Mouse (Mus musculus): ENCODE results near the gene Cnot4. TPM values are rescaled to one million over a fixed set of nuclear protein-coding genes. Genes with fewer than 3 reads are reported as not detected.
"Not testable (repeated sequence)": the region's sequence is repeated elsewhere in the genome, so short reads cannot be mapped to it uniquely, and the experiment has no call there.

The Cnot4 gene
- polyA plus RNA-seq (2015; fragmentation: Nextera tagmentation; extraction: Ambion mirVana), result 35.0 and 38.3 TPM in 2 replicates

- no peaks in the 10 kb centered on the region for H3K9me3 ChIP-seq
- peak; percentile 98 for ATAC-seq (ENCODE audit: low read depth)
- peak within 1 kb of the TSS; percentile 94 for H3K4me2 ChIP-seq
- H3K27me3 ChIP-seq, result no peaks in the 10 kb centered on the region
- H3K4me3 ChIP-seq, result peak within 1 kb of the TSS; percentile 89
- no peaks in the 10 kb centered on the region for H3K36me3 ChIP-seq
- H3K4me1 ChIP-seq (replicated peaks), result peaks cover 31% of the 10 kb centered on the region
- H3K9ac ChIP-seq, result peak within 1 kb of the TSS; percentile 90
- peak within 1 kb of the TSS; percentile 94 for H3K27ac ChIP-seq (replicated peaks)
- under 1% methylated on average over 55 of the region's 55 CpGs for WGBS
Observed at GRCm38 (mm10) chr6:35133579-35134488, at the start of gene Cnot4. Cnot4 (minus strand) TSS chr6:35133724.

GRCm38 (mm10) chr6:35179299-35179698, 45.8 kb upstream of the Cnot4 start:
- H3K4me1 ChIP-seq (replicated peaks), result peaks cover 11% of the 10 kb centered on the region
- ATAC-seq (ENCODE audit: low read depth); H3K4me2 ChIP-seq; H3K27me3 ChIP-seq; H3K9me3 ChIP-seq; H3K4me3 ChIP-seq; H3K36me3 ChIP-seq; H3K9ac ChIP-seq; H3K27ac ChIP-seq (replicated peaks): not testable (repeated sequence)
- WGBS, result 93% methylated on average over 3 of the region's 3 CpGs

- peak overlapping the region; percentile 84 for H3K4me2 ChIP-seq
- no peaks in the 10 kb centered on the region for H3K9me3 ChIP-seq
- peaks cover 11% of the 10 kb centered on the region for H3K4me1 ChIP-seq (replicated peaks)
- H3K27ac ChIP-seq (replicated peaks), result peak overlapping the region; percentile 98
- peak; percentile 87 for ATAC-seq (ENCODE audit: low read depth)
- no peaks in the 10 kb centered on the region for H3K36me3 ChIP-seq
- H3K9ac ChIP-seq, result peak overlapping the region; percentile 90
- under 1% methylated on average over 69 of the region's 69 CpGs for WGBS
- H3K4me3 ChIP-seq, result peak overlapping the region; percentile 78
- H3K27me3 ChIP-seq, result no peaks in the 10 kb centered on the region
Observed at GRCm38 (mm10) chr6:35177650-35178272, 44.2 kb upstream of the Cnot4 start.

- Histone ChIP-seq H3K36me3 (no peaks in the 10 kb centered on the region), H3K4me2 (peak within 1 kb of the TSS; percentile 84), H3K27ac (replicated peaks) (peak within 1 kb of the TSS; percentile 98), H3K9ac (peak within 1 kb of the TSS; percentile 90), H3K4me3 (peak within 1 kb of the TSS; percentile 78), H3K9me3 (no peaks in the 10 kb centered on the region), H3K4me1 (replicated peaks) (peaks cover 11% of the 10 kb centered on the region), H3K27me3 (no peaks in the 10 kb centered on the region)
- WGBS, result 4% methylated on average over 34 of the region's 34 CpGs
- ATAC-seq (ENCODE audit: low read depth), result peak; percentile 96
Observed at GRCm38 (mm10) chr6:35176979-35177649, 43.6 kb upstream of the Cnot4 start, which contains the start of gene Nup205. Nup205 (plus strand) TSS chr6:35177421.

- no peak overlapping the region for H3K4me2 ChIP-seq
- ATAC-seq (ENCODE audit: low read depth), result no peak
- H3K4me3 ChIP-seq, result no peak overlapping the region
- H3K36me3 ChIP-seq, result no peaks in the 10 kb centered on the region
- no peaks in the 10 kb centered on the region for H3K9me3 ChIP-seq
- H3K27ac ChIP-seq (replicated peaks), result no peak overlapping the region
- no peaks in the 10 kb centered on the region for H3K27me3 ChIP-seq
- 82% methylated on average over 4 of the region's 4 CpGs for WGBS
- no peak overlapping the region for H3K9ac ChIP-seq
- 0 out of 2 replicates have a peak, but pooled peaks cover 3% of the 10 kb centered on the region for H3K4me1 ChIP-seq (replicated peaks)
Observed at GRCm38 (mm10) chr6:35173181-35173580, 39.7 kb upstream of the Cnot4 start.

GRCm38 (mm10) chr6:35172028-35172427, 38.5 kb upstream of the Cnot4 start:
- not testable (repeated sequence) for H3K4me3 ChIP-seq; H3K9ac ChIP-seq; H3K36me3 ChIP-seq; H3K9me3 ChIP-seq; ATAC-seq (ENCODE audit: low read depth); H3K4me1 ChIP-seq (replicated peaks); H3K27ac ChIP-seq (replicated peaks); H3K27me3 ChIP-seq; H3K4me2 ChIP-seq
- 63% methylated on average over 3 of the region's 3 CpGs for whole genome bisulfite sequencing

GRCm38 (mm10) chr6:35169250-35169649, 35.7 kb upstream of the Cnot4 start:
- Histone ChIP-seq H3K27ac (replicated peaks) (no peak overlapping the region), H3K9ac (no peak overlapping the region), H3K4me1 (replicated peaks) (no peaks in the 10 kb centered on the region), H3K27me3 (no peaks in the 10 kb centered on the region), H3K4me3 (no peak overlapping the region), H3K36me3 (no peaks in the 10 kb centered on the region), H3K4me2 (no peak overlapping the region), H3K9me3 (no peaks in the 10 kb centered on the region)
- no peak for ATAC-seq (ENCODE audit: low read depth)
- 87% methylated on average over 4 of the region's 4 CpGs for WGBS

- Histone ChIP-seq H3K4me3 (no peak overlapping the region), H3K9ac (no peak overlapping the region), H3K4me1 (replicated peaks) (no peaks in the 10 kb centered on the region), H3K9me3 (no peaks in the 10 kb centered on the region), H3K36me3 (no peaks in the 10 kb centered on the region), H3K4me2 (no peak overlapping the region), H3K27me3 (no peaks in the 10 kb centered on the region), H3K27ac (replicated peaks) (no peak overlapping the region)
- no peak for ATAC-seq (ENCODE audit: low read depth)
Observed at GRCm38 (mm10) chr6:35154540-35154939, 21.0 kb upstream of the Cnot4 start.

- no peak overlapping the region for H3K27ac ChIP-seq (replicated peaks)
- ATAC-seq (ENCODE audit: low read depth), result no peak
- H3K4me3 ChIP-seq, result no peak overlapping the region
- no peak overlapping the region for H3K4me2 ChIP-seq
- no peak overlapping the region for H3K9ac ChIP-seq
- 81% methylated on average over 3 of the region's 3 CpGs for WGBS
- H3K4me1 ChIP-seq (replicated peaks), result no peaks in the 10 kb centered on the region
- H3K9me3 ChIP-seq, result 0 out of 2 replicates have a peak, but pooled peaks cover 6% of the 10 kb centered on the region
- H3K36me3 ChIP-seq, result no peaks in the 10 kb centered on the region
- no peaks in the 10 kb centered on the region for H3K27me3 ChIP-seq
Observed at GRCm38 (mm10) chr6:35147726-35148422, 14.3 kb upstream of the Cnot4 start.

- Histone ChIP-seq H3K27me3 (no peaks in the 10 kb centered on the region), H3K4me1 (replicated peaks) (no peaks in the 10 kb centered on the region), H3K4me2 (no peak overlapping the region), H3K9ac (no peak overlapping the region), H3K9me3 (0 out of 2 replicates have a peak, but pooled peaks cover 6% of the 10 kb centered on the region), H3K27ac (replicated peaks) (no peak overlapping the region), H3K36me3 (no peaks in the 10 kb centered on the region), H3K4me3 (no peak overlapping the region)
- no peak for ATAC-seq (ENCODE audit: low read depth)
- 85% methylated on average over 2 of the region's 2 CpGs for WGBS
Observed at GRCm38 (mm10) chr6:35145569-35145968, 12.0 kb upstream of the Cnot4 start.

- H3K36me3 ChIP-seq, result no peaks in the 10 kb centered on the region
- WGBS, result 100% methylated on average over 1 of the region's 1 CpGs
Observed at GRCm38 (mm10) chr6:35140351-35140750, 6.8 kb upstream of the Cnot4 start.

More at GRCm38 (mm10) chr6:35140351-35140750, 6.8 kb upstream of the Cnot4 start:
- no peak for ATAC-seq (ENCODE audit: low read depth)
- Histone ChIP-seq H3K4me3 (no peak overlapping the region), H3K4me2 (no peak overlapping the region), H3K27ac (replicated peaks) (no peak overlapping the region), H3K9me3 (0 out of 2 replicates have a peak, but pooled peaks cover 3% of the 10 kb centered on the region), H3K4me1 (replicated peaks) (no peaks in the 10 kb centered on the region), H3K9ac (no peak overlapping the region), H3K27me3 (no peaks in the 10 kb centered on the region)
